Mouse (Mus musculus): ENCODE results near the gene Pcsk5.

Pcsk5 gene

DNA sequence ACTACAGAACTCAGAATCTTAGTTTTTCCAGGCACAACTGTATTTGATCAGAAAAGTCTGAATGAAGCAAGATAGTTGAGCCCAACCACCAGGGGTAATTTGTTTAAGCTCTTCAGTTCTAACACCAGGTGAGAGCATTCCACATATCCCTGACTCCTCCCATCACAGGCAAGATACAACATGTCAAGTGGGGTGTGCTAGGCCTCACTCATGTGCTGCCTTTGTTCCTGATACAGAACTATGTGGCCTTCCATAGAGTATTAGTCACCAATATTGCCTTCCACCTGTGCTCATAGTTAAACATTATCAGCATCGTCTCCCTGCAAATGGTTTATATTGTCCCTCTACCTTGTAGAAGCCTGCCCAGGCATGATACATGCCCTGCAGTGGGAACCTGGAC, 36.6 kb downstream of the Pcsk5 start:
- no peak for DNase-seq

DNA sequence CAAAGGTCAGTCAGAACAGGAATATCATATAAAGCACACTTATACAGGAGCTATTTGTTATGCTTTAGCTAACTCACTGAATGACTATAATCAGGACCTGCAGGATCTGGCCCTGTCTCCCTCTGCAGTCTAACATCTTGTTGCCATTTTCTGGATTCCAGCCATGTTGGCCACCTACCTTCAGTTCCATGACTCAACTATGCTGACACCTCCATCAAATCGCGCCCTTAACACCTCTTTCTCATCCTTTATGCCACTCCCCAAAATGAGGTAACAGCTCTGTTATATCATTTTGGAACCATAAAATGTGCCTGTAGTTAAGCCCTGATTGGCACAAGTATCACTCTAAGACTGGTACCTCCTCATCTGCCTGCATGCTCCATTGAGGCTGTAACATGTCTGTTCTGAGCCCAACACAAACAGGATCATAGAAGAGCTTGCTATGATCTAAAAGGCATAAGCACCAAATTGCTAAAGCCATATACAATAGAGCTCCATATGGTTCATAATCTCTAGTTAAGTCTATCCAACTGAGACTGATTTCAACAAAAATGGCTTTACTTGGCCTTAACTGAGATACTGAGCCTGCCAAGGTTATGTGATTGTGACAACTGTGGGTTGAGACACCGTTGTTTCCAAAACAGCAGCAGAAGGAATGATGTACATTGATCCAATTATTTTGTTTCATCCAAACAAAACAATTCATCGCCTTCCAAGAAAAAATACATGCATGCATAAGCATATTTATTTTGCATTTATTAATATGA, 37.8 kb downstream of the Pcsk5 start:
- DNase-seq = no peak

DNA sequence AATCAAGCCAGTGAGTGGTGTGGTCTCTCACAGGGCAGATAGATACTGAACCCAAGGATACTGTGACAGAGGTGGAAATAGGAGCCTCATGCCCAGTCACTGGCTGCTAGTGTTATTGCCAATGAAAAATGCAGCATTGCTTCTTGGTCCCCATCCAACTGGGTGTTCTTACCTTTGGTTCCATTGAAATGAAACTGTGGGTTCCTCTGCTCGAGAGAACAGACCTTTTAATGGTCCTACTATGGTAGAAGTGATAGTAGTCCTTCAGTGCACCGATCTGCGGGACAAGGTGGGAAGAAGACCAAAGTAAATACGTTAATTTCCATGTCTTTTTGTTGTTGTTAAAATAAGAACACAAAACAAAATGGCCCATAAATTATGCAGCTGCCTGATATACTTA, 44.0 kb downstream of the Pcsk5 start:
- DNase-seq = no peak

DNA sequence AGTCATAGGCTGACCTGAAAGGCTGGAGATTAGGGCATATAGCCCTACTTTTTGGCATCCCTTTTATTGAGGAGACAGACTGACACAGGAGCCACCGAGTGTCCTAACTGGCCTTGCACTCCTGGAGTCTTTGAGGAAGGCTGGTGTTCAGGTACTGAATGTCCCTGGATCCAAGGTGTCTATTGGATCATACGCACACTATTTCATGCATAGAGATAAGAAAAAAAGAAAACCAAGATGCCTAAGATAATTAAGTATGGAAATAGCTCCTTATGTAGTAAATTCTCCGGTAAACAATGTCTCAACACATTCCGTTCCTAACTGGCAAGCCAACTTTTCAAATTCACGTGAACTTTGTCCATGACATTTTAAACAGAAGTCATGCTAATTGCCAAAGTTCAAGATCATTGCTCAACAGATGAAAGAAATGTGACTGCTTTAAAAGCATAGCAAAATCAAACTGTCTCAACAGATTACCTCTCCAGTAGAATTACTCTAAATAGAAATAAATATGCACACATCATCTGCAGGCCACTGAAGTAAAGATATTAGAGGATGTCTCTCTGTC, 45.9 kb downstream of the Pcsk5 start:
- DNase-seq = no peak

DNA sequence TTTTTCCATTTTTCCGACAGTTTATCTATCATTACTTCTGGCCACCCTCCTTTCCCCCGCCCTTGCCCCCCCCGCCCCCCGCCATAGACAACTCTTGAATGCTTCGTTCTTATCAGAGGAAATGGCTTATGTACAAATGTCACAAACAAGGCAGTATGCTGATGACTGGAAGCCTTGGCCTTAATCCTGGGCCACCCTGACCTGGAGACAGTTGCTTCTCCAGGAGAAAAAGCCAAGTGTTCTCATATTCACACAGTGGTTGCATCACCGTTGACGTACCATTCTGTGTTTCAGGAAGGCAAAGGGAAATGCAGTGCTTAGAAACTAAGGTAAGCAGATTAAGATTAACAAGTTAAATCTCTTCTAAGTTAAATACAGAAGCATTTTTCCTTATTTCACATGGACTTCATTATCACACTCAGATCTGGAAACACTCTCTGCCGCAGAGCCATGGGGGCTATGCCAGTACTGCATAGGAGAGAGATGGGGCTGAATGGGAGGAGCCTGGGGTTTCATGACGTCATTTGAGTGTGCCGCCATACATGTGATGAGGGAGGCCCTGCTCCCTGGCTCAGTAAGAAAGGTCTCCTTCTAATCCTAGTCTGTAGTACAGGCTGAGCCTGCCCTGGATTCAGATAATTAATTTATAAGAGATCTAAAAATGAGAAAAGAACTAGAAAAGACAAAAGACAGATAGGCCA, 48.7 kb downstream of the Pcsk5 start:
- no peak for DNase-seq

DNA sequence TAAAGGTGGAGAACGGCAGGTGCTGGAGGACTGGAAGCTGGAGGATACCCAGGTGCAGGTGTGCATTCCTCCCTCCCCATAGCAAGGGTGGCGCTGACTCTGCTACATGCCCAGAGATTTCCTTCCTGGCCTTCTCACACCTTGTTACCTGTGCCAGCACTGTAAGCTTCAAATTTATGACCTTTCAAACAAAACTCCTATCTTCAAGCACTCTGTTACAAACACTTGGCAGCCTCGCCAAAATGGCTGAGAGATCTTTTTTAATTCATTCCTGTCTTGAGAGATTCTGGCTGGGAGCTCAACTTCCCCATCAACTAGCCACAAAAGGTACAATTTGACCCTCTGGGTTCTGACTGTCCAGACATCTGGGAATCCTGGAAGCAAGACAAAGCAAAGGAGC, 50.7 kb downstream of the Pcsk5 start:
- DNase-seq = no peak

DNA sequence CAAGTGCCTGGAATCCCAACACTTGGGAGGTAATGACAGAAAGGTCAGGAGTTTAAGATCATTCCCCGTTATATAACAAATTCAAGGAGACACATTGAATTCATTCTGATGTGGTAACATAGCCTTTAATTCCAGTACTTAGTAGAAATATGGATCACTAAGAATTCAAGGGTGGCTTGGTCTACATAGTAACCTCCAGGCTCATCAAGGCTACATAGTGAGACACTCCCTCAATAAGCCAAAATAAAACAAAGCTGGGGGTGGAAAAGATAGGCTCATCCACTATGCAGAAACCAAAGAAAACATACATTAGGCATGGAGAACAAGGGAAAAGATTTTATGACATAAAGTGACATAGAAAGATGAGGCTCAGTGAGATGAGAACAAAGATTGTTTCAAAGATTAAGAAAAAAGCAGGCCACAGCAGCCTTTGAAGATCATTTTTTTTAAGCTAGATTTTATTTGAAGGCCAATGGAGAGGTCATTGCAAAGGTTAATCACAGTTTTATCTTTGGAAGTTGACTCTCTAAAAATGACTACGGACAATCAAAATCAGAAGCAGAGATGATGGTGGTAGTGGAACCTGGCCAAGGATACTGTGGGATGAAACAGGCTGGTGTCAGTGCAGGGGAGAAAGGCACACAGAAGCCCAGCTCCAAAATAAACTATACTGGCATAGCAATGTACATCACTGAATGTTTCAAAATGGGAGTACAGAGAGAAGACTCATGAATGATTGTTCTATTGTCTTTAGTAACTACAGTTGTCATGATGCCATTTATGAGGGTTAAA, 52.8 kb downstream of the Pcsk5 start:
- no peak for DNase-seq

DNA sequence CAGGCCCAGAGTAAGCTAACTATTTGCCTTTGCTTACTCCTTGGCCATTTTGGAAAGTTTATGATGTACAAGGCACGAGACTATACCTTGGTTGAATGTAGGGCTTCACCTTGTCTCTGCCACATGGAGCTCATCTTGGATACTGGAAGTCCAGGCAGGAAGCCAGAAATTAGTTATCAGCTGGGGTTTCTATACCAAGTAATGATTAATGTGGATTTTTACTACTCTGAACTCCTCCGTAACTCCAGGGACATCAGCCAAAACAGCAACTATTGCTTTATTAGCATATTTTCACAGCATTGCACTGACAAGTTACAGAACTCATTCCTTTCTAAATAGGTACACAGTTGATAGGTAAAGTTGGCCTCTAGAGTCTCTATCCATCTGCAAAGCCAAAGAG, 54.2 kb downstream of the Pcsk5 start:
- DNase-seq = no peak

DNA sequence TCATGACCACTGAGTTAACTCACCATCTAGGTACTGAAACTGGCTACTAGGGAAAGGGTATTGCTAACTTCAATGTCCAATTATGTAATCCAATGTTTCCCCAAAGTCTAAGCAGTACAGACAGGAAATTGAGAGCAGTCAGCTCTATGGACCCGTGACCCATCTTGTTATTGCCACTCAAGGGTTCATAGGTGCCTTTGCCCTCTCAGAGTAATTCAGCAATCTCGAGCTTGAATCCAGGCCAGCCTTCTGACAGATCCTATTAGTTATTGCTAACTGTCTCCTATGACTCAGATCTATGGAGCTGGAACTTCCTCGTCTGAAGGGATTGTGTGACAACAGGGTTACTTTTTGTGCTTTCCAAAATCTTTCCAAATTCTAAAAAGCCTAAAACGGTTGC, 56.1 kb downstream of the Pcsk5 start:
- no peak for DNase-seq

DNA sequence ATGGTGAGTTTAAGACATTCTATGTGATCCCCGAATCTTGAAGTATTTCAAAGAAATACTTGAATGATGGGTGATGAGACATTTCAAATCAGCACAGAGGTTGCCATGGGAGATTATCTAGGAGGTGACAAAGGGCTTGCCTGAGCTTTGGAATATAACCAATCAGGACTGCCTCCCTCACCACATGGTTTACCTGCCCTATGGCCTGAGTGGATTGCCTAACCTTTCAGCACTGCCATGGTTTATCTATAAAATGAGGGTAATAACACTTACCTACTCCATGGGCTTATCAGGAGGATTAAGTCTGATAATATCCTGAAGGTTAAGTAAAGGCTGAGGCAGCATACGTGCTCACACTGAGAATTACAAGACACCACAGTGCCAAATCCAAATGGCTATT, 61.5 kb downstream of the Pcsk5 start:
- no peak for DNase-seq

DNA sequence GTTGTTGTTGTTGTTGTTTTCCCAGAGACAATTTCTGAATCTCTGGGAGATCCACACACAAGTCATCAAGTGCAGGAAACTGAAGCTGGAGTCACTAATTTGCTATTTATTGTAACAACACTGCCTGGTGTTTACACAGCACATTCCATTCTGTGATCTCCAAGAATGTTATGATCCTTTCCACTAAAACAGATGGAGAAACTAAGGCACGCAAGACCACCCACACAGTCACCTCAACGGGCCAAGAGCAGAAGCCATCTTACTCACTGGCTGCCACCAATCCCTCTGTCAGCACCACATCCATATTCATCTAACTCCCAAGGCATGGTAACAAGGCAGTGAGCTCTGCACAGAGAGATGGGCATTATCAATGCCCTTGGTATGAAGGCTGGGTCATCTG, 62.3 kb downstream of the Pcsk5 start:
- no peak for DNase-seq

DNA sequence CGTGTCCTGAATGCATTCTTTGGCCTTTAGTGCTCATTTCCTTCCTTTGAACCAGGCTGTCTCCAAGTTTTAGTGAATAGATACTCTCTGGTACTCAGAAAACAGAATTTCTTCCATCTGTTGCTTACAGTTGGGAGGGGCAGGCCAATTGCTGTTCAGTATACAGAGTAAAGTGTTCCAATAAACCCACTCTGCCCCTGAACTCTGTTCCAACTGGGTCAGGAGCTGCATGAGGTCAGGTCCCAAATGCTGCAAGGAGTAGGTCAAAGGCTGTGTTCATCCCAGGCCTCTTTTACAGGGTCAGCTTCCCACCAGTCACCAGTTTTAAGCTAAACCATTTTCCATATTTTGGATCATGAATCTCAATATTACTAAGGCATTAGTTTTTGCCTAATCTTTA, 63.4 kb downstream of the Pcsk5 start:
- DNase-seq = no peak

DNA sequence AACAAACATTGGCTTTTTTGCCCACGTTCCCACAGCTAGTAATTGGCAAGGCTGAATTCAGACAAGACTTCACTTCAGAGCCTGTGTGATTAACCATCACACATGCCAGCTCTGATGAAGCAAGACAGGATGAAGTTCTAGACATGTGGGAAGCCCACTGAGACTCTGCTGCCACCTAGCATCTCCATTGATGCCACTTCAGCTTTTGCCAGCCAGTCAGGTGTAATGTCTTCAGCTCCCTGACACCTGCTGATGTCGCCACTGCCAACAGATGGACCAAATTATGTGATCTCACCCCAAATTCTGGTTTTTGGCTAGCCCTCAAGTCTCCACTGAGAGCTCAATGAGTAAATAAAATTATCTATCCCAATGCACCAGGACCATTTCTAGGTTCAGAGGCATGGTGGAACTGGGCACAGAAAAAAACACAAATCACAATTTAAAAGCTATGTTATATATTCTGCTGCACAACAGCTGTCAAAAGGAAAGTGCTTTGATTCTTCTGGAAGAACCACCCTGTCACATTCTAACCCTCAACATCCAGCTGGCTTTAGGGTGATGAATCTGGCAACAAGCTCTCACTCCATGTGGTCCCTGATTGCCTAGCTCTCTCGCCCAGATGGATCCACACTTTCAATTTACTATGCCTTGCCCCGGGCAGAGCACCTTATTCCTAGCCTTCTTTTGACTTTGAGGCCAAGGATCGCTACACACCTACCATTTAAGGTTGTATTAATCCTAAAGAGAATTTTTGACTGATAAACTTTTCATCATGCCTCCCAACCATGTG, 67.6 kb downstream of the Pcsk5 start:
- no peak for DNase-seq

DNA sequence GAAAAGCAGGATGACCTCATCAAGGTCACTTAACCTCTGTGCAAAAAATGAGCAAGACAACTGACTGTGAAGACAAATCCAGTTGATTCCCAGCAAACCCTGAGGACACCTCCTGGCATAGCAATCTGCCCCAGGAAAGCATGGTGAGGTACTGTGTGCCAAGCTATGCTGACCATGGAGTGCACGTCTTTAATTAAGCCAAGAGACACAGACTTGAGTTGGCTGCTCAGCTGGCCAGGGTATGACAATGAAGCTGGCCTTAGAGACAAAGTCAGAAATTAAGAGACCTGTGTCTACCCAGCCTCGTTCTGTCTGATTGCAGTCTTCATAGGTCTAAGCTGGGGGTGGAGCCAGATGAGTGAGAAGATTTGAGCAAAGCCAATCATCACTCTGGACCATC, 72.4 kb downstream of the Pcsk5 start:
- DNase-seq = no peak

DNA sequence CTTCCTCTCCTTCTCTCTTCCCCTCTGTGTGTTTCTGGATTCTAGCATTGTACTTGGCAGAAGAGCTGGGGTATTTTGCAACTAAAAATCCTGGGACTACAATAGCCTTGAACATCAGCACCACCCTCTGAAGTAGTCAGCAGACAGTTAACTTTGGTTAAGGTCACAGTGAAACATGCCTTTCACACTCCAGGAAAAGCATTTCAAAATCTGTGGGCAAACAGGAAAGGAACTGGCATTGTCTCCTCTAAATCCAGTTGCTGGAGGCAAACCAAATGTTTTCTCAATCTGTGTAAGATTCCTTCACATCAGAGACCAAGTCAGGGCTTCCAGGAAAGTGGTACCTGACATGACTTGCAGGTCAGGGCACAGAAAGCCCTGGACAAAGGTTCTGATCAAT, 74.7 kb downstream of the Pcsk5 start:
- DNase-seq = no peak

DNA sequence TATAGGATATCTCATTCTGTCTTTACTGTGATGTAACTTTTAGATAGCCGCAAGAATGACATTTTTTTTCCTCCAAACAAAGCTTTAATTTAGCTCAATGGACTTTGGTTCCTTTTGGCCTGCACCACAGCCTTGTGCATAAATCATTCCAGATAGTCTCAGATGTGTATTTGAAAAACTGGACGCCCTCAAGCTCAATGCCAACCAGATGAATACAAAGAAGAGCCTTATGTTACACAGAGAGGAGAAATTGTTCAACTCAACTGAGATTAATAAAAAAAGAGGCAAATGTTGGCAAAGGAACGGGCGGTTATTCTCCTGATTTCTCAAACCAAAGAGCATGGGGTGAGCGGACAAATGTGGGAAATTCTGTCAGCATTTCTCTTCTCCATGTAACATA, 75.8 kb downstream of the Pcsk5 start:
- no peak for DNase-seq

DNA sequence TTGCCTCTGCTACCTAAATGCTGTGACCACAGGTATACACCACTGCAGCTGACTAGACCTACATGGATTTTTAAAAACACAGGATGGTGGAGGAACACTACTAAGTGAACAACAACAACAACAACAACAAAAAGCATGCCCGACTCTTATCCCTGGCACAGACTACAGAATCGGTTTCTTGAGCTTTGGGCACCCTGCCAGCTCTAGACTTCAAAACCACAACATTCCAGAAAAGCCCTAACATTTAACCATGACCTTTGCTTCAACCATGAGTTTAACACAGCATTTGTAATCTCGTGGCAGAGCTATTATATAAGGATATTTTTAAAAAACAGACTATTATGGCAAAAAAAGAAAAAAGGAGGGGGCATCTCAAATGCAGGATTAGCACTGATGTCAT, 84.6 kb downstream of the Pcsk5 start:
- DNase-seq = no peak

DNA sequence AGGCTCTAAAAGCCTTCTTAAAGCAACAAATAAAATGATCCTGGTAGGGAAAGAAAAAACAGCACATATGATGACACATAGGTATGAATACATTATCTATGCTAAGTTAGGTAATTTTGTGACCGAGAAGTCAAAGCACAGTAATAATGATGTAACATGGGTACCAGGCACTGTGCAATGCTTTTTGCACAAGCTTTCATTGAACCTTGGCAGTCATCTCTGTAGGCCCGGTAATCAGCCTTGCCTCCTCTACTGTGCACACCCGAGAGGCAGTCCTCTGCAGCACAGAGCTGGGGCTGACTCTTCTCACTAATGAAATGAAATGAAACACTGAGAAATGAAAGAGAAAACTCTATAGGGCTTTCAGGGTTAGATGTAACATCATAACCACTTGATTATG, 89.1 kb downstream of the Pcsk5 start:
- no peak for DNase-seq

DNA sequence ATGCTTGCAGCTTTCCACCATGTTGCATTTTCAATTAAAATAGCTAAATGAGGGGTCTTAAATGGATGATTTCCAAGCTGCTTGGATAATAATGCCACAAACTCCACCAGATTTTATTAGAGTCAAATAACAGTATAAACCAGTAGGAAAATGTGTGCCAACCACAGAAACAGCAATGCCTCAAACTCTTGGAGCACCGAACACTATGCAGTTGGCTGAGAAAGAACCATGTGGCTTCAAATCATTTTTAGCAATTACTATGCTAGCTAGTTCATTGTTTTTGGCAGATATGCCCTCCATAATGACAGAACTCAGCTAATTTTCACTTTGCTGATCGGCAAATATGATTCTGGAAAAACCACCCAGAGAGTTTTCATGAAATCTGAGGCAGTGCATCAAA, 92.1 kb downstream of the Pcsk5 start:
- DNase-seq = no peak

DNA sequence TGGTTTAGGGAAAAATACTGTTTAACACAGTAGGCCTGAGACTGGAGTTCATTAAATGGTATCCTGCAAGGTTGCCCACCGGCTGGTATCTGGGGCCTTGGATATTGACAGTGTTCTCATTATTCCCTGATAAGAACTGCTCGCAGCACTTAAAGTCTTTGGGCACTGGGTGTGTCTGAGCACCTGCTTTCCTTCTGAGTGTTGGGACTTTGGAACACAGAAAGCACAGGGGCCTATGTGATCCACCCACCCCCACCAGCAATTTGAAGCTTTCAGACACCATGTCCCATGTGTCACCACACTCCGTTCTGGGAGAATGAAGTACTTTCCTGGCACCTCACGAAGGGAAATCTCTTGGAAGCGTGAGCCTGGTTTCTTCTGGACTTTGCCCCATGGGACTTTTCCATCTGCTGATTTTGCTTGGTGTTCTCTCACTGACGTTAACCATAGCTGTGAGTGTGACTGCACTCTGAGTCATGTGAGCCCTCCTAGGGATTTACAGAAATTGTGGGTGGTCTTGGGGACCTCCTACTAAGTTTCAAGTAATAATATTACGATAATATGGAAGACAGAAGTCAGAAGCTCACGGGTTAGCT, 92.9 kb downstream of the Pcsk5 start:
- no peak for DNase-seq

DNA sequence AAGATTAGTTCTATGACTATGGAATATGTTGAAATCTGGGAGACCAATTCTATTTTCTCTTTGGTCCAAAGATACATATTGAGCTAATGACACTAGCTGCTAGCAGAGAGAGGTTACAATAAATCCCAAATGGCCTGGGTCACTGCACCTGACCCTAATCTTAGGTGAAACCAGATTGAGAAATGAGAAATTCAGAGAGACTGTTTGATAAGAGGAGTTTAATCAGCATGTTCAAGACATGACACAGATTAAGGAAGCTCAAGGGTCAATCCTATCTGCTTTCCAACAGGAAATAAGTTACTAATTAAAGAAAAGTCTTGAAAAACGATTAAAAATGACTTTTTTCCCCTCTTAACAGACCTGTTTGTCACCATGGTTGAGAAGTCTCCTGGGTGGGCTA, 96.0 kb downstream of the Pcsk5 start:
- DNase-seq = no peak

DNA sequence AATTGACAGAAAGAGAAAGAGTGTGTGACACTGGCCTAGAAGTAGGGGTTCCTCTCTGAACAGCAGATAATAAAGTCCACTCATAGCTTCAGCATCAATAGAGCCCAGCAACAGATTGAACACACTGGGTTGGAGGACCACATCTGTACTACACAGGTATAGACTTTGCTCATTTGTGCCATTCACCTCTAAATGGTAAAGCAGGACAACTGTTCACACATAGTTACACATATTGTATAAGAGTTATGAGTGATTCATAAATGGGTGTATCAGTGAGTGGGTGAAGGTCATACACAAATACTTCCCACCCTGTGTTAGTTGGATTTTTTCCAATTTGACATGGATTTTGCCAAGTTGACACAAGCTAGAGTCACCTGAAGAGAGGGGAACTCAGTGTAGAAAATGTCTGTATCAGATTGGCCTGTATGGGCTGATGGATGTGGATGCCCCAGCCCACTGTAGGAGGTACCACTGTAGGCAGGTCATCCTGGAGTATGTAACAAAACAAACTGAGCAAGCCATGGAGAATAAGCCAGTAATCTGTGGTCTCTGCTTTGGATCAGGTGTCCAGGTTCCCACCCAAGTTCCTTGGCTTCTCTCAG, 104.7 kb downstream of the Pcsk5 start:
- no peak for DNase-seq

Data from B cell, adult 2 months (primary cell).